Mouse (Mus musculus) olfactory bulb, adult 2 months (tissue): Measurements from ENCODE around the gene Nudt7.

Experiments used
- CTCF ChIP-seq: fragments of 200-500 bp; IDR thresholded peaks from 2 replicates; pipeline ENCODE4 v1.5.1; 2012; ENCODE audit warnings: low read depth, mild to moderate bottlenecking, low read length, moderate library complexity; ENCODE audit not compliant: insufficient read depth
- POLR2A ChIP-seq: fragments of 200-500 bp; IDR thresholded peaks from 2 replicates; pipeline ENCODE4 v1.6.1; 2012; ENCODE audit warnings: mild to moderate bottlenecking, low read depth, low read length, moderate library complexity; ENCODE audit not compliant: insufficient read depth

- TF ChIP-seq CTCF = no peak
- no peak for TF ChIP-seq POLR2A
These were observed 43.4 kb downstream of the Nudt7 start for GRCm38 (mm10) chr8:114176721-114177120.
